Mouse (Mus musculus) embryonic facial prominence, embryonic 11.5 days (tissue): ENCODE measurements around the gene Apold1. TPM values are rescaled to one million over a fixed set of nuclear protein-coding genes. Genes with fewer than 3 reads are reported as not detected.

Experiments
- ATAC-seq: fragments of 200-750 bp; cut with Nextera tagmentation; replicated peaks from 2 replicates; pipeline ENCODE4 v1.8.0; 2017; ENCODE audit warnings: low read depth; ENCODE audit not compliant: insufficient number of reproducible peaks, low FRiP score, low TSS enrichment
- DNase-seq: peaks from one replicate; pipeline ENCODE4 v3.0.0-alpha.2; 2015; ENCODE audit warnings: low spot score
- H3K27ac ChIP-seq: fragments of 300-500 bp; sonication (generic); replicated peaks from 2 replicates; pipeline ENCODE4 v1.5.1; 2014; ENCODE audit warnings: mild to moderate bottlenecking, low read depth, low read length, control low read depth
- H3K27me3 ChIP-seq: fragments of 300-500 bp; sonication (generic); 2 replicates; pipeline ENCODE4 v1.6.1; 2014; ENCODE audit warnings: mild to moderate bottlenecking, low read length, moderate library complexity, mixed read lengths; ENCODE audit not compliant: control insufficient read depth, insufficient read depth
- H3K36me3 ChIP-seq: fragments of 300-500 bp; sonication (generic); replicated peaks from 2 replicates; pipeline ENCODE4 v1.6.1; 2014; ENCODE audit warnings: low read depth, mild to moderate bottlenecking, low read length, moderate library complexity, mixed read lengths; ENCODE audit not compliant: control insufficient read depth, insufficient read depth
- H3K4me1 ChIP-seq: fragments of 300-500 bp; sonication (generic); 2 replicates; pipeline ENCODE4 v1.6.1; 2014; ENCODE audit warnings: low read length, mixed read lengths; ENCODE audit not compliant: control insufficient read depth, insufficient read depth
- H3K4me2 ChIP-seq: fragments of 300-500 bp; sonication (generic); 2 replicates; pipeline ENCODE4 v1.6.1; 2014; ENCODE audit warnings: low read depth, mild to moderate bottlenecking, control low read depth, low read length, moderate library complexity
- H3K4me3 ChIP-seq: fragments of 300-500 bp; sonication (generic); 2 replicates; pipeline ENCODE4 v1.5.1; 2014; ENCODE audit warnings: low read depth, low read length, control low read depth
- H3K9ac ChIP-seq: fragments of 300-500 bp; sonication (generic); replicated peaks from 2 replicates; pipeline ENCODE4 v1.6.1; 2014; ENCODE audit warnings: mild to moderate bottlenecking, control low read depth, low read length
- H3K9me3 ChIP-seq: fragments of 300-500 bp; sonication (generic); replicated peaks from 2 replicates; pipeline ENCODE4 v1.6.1; 2016; ENCODE audit warnings: mild to moderate bottlenecking, low read length, inconsistent platforms, mixed read lengths; ENCODE audit not compliant: control insufficient read depth
- WGBS: fragments of 180-500 bp; shearing (Covaris S2); extraction: QIAGEN DNeasy Blood & Tissue Kit; methylation state at CpG from one replicate; pipeline ENCODE4 v1.1.7; 2014; 5-methylcytosine and 5-hydroxymethylcytosine counted together
- polyA plus RNA-seq: library from polyadenylated mRNA; unstranded; fragments of >200 nt; fragmentation: Nextera tagmentation; extraction: Ambion mirVana; gene quantifications from 2 replicates; pipeline ENCODE4 v1.2.1, GENCODE M21; 2014

The Apold1 gene
- polyA plus RNA-seq, 1 experiment from 2014 or later: 4.1 TPM

DNA sequence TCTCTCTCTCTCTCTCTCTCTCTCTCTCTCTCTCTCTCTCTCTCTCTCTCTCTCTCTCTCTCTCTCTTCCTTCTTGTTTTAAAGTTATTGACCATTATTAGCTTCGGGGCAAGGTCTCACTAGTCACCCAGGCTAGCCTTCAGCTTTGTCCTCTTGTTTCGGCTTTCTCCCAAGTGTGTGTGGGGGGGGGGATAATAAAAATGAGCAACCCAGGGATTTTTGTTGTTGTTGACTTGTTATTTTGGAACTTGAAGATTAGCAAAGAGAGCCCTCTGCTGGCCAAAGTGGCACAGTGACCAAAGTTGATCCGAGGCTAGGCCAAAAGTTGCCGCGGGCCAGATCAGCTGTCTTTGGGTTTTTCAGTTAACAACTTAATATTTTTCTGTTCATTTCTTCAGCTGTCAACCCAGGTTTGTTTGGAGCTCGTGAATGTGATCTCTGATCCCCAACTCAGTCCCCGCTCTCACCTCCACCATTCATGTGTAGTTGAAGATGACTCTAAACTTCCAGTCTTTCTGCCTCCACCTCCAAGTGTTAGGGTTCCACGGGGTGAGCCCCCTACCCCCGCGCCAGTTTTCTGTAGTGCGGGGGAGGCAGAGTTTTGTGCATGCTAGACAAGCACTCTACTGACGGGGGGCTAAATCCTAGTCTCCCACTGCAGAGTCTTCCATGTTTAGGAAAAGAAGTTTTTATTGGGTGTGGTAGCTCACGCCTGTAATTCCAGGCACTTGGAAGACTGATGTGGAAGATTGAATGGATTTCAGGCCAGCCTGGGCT, 34.0 kb upstream of the Apold1 start:
- Histone ChIP-seq H3K36me3 (no peaks in the 10 kb centered on the region), H3K9me3 (no peaks in the 10 kb centered on the region), H3K27ac (no peak overlapping the region), H3K4me2 (no peak overlapping the region), H3K9ac (no peak overlapping the region), H3K27me3 (no peaks in the 10 kb centered on the region), H3K4me3 (no peak overlapping the region), H3K4me1 (no peaks in the 10 kb centered on the region)
- ATAC-seq (no peak), DNase-seq (peak; percentile 80)
- WGBS: 46% methylated on average over 13 of the region's 13 CpGs

DNA sequence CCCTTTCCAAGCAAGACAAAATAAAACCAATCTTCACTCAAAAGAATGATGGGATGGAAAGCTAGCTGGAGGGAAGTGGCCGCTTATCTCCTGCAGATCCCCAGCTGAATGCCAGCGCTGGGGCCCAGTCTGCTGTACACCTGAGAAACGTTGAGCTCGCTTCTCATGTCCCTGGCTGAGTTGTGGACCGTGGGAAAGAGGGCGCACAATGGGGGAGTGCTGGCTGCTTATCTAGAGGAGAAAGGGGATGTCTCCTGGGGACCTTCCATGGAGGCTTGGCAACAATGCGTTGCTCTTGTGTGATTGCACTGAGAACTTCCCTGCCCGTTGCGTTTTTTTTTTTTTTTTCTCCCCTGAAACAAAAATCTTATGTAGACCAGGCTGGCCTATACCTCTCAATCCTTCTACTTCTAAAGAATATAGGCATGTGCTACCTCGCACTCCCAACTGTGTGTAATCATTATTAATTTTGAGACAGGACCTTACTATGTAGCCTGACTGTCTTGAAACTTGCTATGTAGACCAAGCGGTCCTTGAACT, 32.9 kb upstream of the Apold1 start:
- DNase-seq: no peak
- Histone ChIP-seq H3K4me2 (no peak overlapping the region), H3K36me3 (no peaks in the 10 kb centered on the region), H3K4me1 (no peaks in the 10 kb centered on the region), H3K27me3 (no peaks in the 10 kb centered on the region), H3K9me3 (no peaks in the 10 kb centered on the region), H3K27ac (no peak overlapping the region), H3K4me3 (no peak overlapping the region), H3K9ac (no peak overlapping the region)
- WGBS: 74% methylated on average over 11 of the region's 11 CpGs
- ATAC-seq: no peak

DNA sequence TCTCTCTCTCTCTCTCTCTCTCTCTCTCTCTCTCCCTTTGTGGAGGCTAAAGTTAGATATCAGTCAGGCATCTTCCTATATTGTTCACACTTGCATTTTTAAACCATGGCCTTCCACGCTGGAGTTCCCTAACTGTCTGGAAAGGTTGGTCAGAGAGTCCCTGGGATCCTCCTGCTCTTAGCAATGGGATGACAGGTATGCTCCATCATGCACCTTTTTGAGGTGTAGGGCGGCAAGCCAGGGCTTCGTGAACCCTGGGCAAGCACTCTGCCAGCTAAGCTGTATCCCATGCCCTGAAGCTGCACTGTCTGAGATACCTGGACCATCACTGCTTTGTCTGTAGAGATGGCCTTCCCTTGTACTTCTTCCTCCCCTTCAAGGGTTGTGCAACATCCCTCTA, 32.3 kb upstream of the Apold1 start:
- no peak overlapping the region for H3K4me3 ChIP-seq
- no peak overlapping the region for H3K9ac ChIP-seq
- 91% methylated on average over 3 of the region's 3 CpGs for WGBS
- no peaks in the 10 kb centered on the region for H3K27me3 ChIP-seq
- no peaks in the 10 kb centered on the region for H3K36me3 ChIP-seq
- no peaks in the 10 kb centered on the region for H3K4me1 ChIP-seq
- H3K27ac ChIP-seq: no peak overlapping the region
- no peak for ATAC-seq
- DNase-seq: no peak
- no peaks in the 10 kb centered on the region for H3K9me3 ChIP-seq
- H3K4me2 ChIP-seq: no peak overlapping the region

DNA sequence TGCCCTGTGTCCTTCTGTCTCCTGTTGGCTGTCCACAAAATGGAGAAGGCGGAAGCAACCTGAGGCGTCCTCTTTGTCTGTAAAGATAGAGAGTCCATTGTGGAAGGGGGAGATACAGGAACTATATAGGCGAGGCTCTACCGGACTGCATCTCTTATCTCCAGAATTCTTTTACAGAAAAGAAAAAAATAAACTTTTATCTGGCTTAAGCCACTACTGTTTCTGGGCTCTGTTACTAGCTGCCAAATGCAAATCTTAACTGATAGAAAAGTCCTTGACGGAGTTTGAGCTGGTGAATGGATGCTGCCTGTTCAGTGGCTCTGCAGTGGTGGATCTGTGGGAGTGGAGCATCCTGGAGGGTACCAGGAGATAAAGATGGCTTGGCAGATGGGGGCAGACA, 30.2 kb upstream of the Apold1 start:
- Histone ChIP-seq H3K9me3 (no peaks in the 10 kb centered on the region), H3K36me3 (no peaks in the 10 kb centered on the region), H3K4me2 (no peak overlapping the region), H3K9ac (no peak overlapping the region), H3K4me1 (no peaks in the 10 kb centered on the region), H3K27ac (no peak overlapping the region), H3K4me3 (no peak overlapping the region), H3K27me3 (no peaks in the 10 kb centered on the region)
- ATAC-seq (no peak), DNase-seq (no peak)
- WGBS: 72% methylated on average over 5 of the region's 5 CpGs

DNA sequence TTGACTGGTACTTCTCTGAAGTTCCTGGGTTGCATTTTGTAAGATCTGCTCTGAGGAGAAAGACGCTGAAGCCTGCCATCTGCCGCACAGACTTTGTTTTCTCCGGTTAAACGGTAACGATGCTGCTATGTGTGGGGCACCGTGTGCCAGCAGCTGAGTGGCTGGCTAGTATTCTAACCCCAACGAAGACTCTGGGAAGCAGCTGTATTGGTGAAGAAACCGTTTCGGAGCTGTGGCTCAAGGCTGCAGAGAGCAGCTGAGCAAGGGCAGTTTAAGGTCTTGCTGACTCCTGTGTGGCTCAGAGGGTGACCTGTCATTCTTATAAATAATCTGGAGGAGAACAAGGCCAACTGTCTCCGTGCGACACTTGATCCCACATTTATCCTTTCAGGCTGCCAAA, 27.5 kb upstream of the Apold1 start:
- Histone ChIP-seq H3K36me3 (no peaks in the 10 kb centered on the region), H3K9ac (no peak overlapping the region), H3K27me3 (no peaks in the 10 kb centered on the region), H3K4me1 (no peaks in the 10 kb centered on the region), H3K27ac (no peak overlapping the region), H3K4me3 (no peak overlapping the region), H3K4me2 (no peak overlapping the region), H3K9me3 (no peaks in the 10 kb centered on the region)
- 76% methylated on average over 11 of the region's 11 CpGs for WGBS
- ATAC-seq (no peak), DNase-seq (no peak)

DNA sequence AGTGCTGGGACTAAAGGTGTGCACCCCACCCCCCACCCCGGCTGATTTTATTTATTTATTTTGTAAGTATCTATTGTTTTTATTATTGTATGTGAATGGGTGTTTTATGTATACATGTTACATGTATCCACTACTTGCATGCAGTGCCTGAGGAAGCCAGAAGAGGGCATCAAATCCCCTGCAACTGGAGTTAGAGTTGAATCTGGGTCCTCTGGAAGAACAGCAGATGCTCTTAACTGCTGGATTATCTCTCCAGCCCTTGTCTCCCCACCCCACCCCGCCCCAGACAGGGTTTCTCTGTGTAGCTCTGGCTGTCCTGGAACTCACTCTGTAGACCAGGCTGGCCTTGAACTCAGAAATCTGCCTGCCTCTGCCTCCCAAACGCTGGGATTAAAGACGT, 25.1 kb upstream of the Apold1 start:
- no peak for ATAC-seq

DNA sequence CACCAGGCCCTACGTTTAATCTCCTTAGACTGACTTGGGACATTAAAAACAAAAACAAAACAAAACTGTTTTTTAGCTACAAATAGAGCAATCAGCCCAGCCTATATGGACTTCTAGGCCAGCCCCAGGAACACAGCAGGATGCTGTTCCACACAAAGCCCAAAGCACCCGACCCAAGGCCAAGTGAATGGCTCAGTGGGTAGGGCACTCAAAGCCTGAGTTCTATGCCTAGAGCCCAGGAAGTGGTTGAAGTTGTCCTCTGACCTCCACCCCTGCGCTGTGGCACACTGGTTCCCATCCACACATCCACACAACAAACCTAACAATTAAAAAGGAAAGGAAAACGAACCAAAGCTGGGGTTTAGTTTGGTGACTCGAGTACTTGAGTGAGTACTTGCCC, 20.2 kb upstream of the Apold1 start:
- no peaks in the 10 kb centered on the region for H3K4me1 ChIP-seq
- H3K9ac ChIP-seq: no peak overlapping the region
- no peak overlapping the region for H3K27ac ChIP-seq
- H3K36me3 ChIP-seq: no peaks in the 10 kb centered on the region
- no peaks in the 10 kb centered on the region for H3K27me3 ChIP-seq
- ATAC-seq (no peak), DNase-seq (no peak)
- no peaks in the 10 kb centered on the region for H3K9me3 ChIP-seq
- no peak overlapping the region for H3K4me2 ChIP-seq
- H3K4me3 ChIP-seq: no peak overlapping the region
- 38% methylated on average over 5 of the region's 5 CpGs for WGBS

More for the DNA sequence above, 25.1 kb upstream of the Apold1 start:
- H3K27ac ChIP-seq: no peak overlapping the region
- no peaks in the 10 kb centered on the region for H3K27me3 ChIP-seq
- H3K4me1 ChIP-seq: no peaks in the 10 kb centered on the region
- 80% methylated on average over 4 of the region's 4 CpGs for WGBS
- no peak for DNase-seq
- no peak overlapping the region for H3K4me2 ChIP-seq
- H3K9ac ChIP-seq: no peak overlapping the region
- no peaks in the 10 kb centered on the region for H3K9me3 ChIP-seq
- no peaks in the 10 kb centered on the region for H3K36me3 ChIP-seq
- H3K4me3 ChIP-seq: no peak overlapping the region

DNA sequence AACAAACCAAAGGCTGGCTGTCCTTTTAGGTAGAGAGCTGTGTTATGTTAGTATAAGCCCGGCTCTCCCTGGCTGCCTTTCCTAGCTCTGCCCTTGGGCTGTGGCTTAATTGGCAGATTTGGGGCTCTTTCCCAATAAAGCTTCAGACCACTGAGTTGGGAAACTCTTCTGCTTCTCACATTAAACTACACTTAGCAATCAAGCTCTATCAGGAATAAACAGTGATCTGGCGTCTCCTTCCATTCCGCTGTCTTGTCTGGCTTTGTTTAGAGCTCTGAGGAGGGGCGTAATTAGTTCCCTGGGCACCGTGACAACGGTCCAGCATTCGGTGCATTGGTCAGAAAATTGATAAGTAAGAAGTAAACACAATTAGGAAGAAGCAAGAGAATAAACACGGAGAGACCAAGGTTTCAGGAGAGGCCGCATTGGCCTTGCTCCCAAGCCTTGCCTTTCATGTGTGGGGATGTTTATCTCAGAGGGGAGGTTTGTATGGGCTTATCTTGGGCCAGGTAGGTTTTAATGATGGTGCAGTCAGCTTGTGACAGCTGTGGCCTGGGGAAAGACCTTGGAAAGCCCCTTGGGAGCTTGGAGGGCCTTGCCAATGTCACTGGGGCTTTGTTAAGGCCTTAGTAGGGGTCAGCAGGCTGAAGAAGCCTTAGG, 19.5 kb upstream of the Apold1 start:
- Histone ChIP-seq H3K4me1 (no peaks in the 10 kb centered on the region), H3K9ac (no peak overlapping the region), H3K27ac (no peak overlapping the region), H3K36me3 (no peaks in the 10 kb centered on the region), H3K4me3 (no peak overlapping the region), H3K9me3 (no peaks in the 10 kb centered on the region), H3K4me2 (no peak overlapping the region), H3K27me3 (no peaks in the 10 kb centered on the region)
- ATAC-seq: no peak
- 47% methylated on average over 9 of the region's 9 CpGs for WGBS
- DNase-seq: no peak
